Mouse (Mus musculus) forebrain, embryonic 16.5 days (tissue): ENCODE measurements around the gene Edc4. TPM values are rescaled to one million over a fixed set of nuclear protein-coding genes. Genes with fewer than 3 reads are reported as not detected.

Source experiments
- ATAC-seq: fragments of 200-750 bp; cut with Nextera tagmentation; 2 replicates; pipeline ENCODE4 v1.8.0; 2017; ENCODE audit warnings: mild to moderate bottlenecking, moderate library complexity
- H3K27ac ChIP-seq: fragments of 300-500 bp; sonication (generic); 2 replicates; pipeline ENCODE4 v1.5.1; 2014; ENCODE audit warnings: low read length, control low read depth
- H3K27me3 ChIP-seq: fragments of 300-500 bp; sonication (generic); replicated peaks from 2 replicates; pipeline ENCODE4 v1.6.1; 2014; ENCODE audit warnings: low read length; ENCODE audit not compliant: control insufficient read depth, insufficient read depth
- H3K36me3 ChIP-seq: fragments of 300-500 bp; sonication (generic); 2 replicates; pipeline ENCODE4 v1.6.1; 2014; ENCODE audit not compliant: control insufficient read depth, insufficient read depth
- H3K4me1 ChIP-seq: fragments of 300-500 bp; sonication (generic); replicated peaks from 2 replicates; pipeline ENCODE4 v1.6.1; 2014; ENCODE audit warnings: low read length; ENCODE audit not compliant: control insufficient read depth, insufficient read depth
- H3K4me2 ChIP-seq: fragments of 300-500 bp; sonication (generic); 2 replicates; pipeline ENCODE4 v1.6.1; 2014; ENCODE audit warnings: mild to moderate bottlenecking, low read length, control low read depth
- H3K4me3 ChIP-seq: fragments of 300-500 bp; sonication (generic); replicated peaks from 2 replicates; pipeline ENCODE4 v1.5.1; 2014; ENCODE audit warnings: mild to moderate bottlenecking, low read length, control low read depth
- H3K9ac ChIP-seq: fragments of 300-500 bp; sonication (generic); replicated peaks from 2 replicates; pipeline ENCODE4 v1.6.1; 2014; ENCODE audit warnings: low read depth, low read length, control low read depth
- H3K9me3 ChIP-seq: fragments of 300-500 bp; sonication (generic); 2 replicates; pipeline ENCODE4 v1.6.1; 2016; ENCODE audit warnings: low read length; ENCODE audit not compliant: control insufficient read depth
- WGBS: fragments of 180-500 bp; shearing (Covaris S2); extraction: QIAGEN DNeasy Blood & Tissue Kit; methylation state at CpG from one replicate; pipeline ENCODE4 v1.1.7; 2014; 5-methylcytosine and 5-hydroxymethylcytosine counted together
- polyA plus RNA-seq: library from polyadenylated mRNA; unstranded; fragments of >200 nt; fragmentation: Nextera tagmentation; extraction: Ambion mirVana; gene quantifications from 2 replicates; pipeline ENCODE4 v1.2.1, GENCODE M21; 2015

Edc4 gene
- polyA plus RNA-seq, 1 experiment from 2014 or later, result 59.8 TPM

GRCm38 (mm10) chr8:105860143-105860981, 20.3 kb upstream of the Edc4 start, which contains the start of gene Nutf2:
Gene Nutf2 (plus strand): TSS chr8:105860580.
- peak within 1 kb of the TSS; percentile 71 for H3K4me2 ChIP-seq
- under 1% methylated on average over 58 of the region's 59 CpGs for WGBS
- H3K36me3 ChIP-seq, result no peaks in the 10 kb centered on the region
- H3K27ac ChIP-seq, result peak within 1 kb of the TSS; percentile 88
- peak within 1 kb of the TSS; percentile 90 for H3K9ac ChIP-seq
- no peaks in the 10 kb centered on the region for H3K27me3 ChIP-seq
- peaks cover 56% of the 10 kb centered on the region for H3K4me1 ChIP-seq
- no peaks in the 10 kb centered on the region for H3K9me3 ChIP-seq
- ATAC-seq, result peak; percentile 99
- peak within 1 kb of the TSS; percentile 97 for H3K4me3 ChIP-seq

- H3K9me3 ChIP-seq, result no peaks in the 10 kb centered on the region
- H3K4me2 ChIP-seq, result peak overlapping the region; percentile 71
- H3K9ac ChIP-seq, result peak overlapping the region; percentile 90; the same call in 1 of the 2 replicates
- ATAC-seq, result no peak
- no peak overlapping the region for H3K27ac ChIP-seq
- peaks cover 7% of the 10 kb centered on the region for H3K36me3 ChIP-seq
- H3K4me1 ChIP-seq, result peaks cover 44% of the 10 kb centered on the region
- 0% methylated on average over 1 of the region's 1 CpGs for WGBS
- H3K27me3 ChIP-seq, result no peaks in the 10 kb centered on the region
- peak overlapping the region; percentile 97 for H3K4me3 ChIP-seq
Measured at GRCm38 (mm10) chr8:105861951-105862350, 18.7 kb upstream of the Edc4 start.

- H3K36me3 ChIP-seq, result peaks cover 12% of the 10 kb centered on the region
- no peaks in the 10 kb centered on the region for H3K9me3 ChIP-seq
- no peak overlapping the region for H3K9ac ChIP-seq
- no peak overlapping the region for H3K27ac ChIP-seq
- no peak overlapping the region for H3K4me2 ChIP-seq
- no peaks in the 10 kb centered on the region for H3K27me3 ChIP-seq
- no peak for ATAC-seq
- H3K4me1 ChIP-seq, result peaks cover 18% of the 10 kb centered on the region
- no peak overlapping the region for H3K4me3 ChIP-seq
- WGBS, result 87% methylated on average over 6 of the region's 6 CpGs
Measured at GRCm38 (mm10) chr8:105866364-105867029, 14.2 kb upstream of the Edc4 start.

DNA sequence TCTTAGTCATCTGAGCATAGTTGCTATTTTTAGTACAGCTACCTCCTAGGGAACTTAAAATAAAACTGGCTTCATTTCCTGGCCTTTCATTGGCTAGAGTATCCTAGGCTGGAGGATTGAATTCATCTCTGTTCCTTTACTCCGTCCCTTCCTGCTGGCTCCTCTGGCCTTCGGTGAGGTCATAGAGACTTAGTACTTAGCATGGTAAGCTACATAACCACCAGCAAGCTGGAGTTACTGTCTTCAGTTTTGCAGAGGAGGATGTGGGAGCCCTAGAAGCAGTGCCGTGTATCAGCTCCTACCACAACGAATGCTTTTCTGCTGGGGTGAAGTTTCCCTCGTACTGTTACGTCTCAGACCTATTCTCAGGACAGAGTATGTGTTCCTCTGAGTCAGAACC, 6.4 kb upstream of the Edc4 start:
- ATAC-seq, result no peak
- no peaks in the 10 kb centered on the region for H3K4me1 ChIP-seq
- no peak overlapping the region for H3K4me3 ChIP-seq
- 90% methylated on average over 6 of the region's 6 CpGs for WGBS
- no peak overlapping the region for H3K27ac ChIP-seq
- H3K27me3 ChIP-seq, result no peaks in the 10 kb centered on the region
- H3K9ac ChIP-seq, result no peak overlapping the region
- peaks cover 27% of the 10 kb centered on the region for H3K36me3 ChIP-seq
- H3K9me3 ChIP-seq, result no peaks in the 10 kb centered on the region
- H3K4me2 ChIP-seq, result no peak overlapping the region

- H3K27me3 ChIP-seq, result no peaks in the 10 kb centered on the region
- H3K4me3 ChIP-seq, result no peak overlapping the region
- H3K9me3 ChIP-seq, result no peaks in the 10 kb centered on the region
- 84% methylated on average over 12 of the region's 12 CpGs for WGBS
- no peak overlapping the region for H3K9ac ChIP-seq
- no peak overlapping the region for H3K4me2 ChIP-seq
- peaks cover 55% of the 10 kb centered on the region for H3K36me3 ChIP-seq
- no peak for ATAC-seq
- H3K4me1 ChIP-seq, result peaks cover 3% of the 10 kb centered on the region; the same call in 1 of the 2 replicates
- no peak overlapping the region for H3K27ac ChIP-seq
Measured at GRCm38 (mm10) chr8:105889756-105890465, 9.2 kb downstream of the Edc4 start.

GRCm38 (mm10) chr8:105890870-105891269, 10.2 kb downstream of the Edc4 start:
- Histone ChIP-seq H3K4me2 (no peak overlapping the region), H3K4me1 (peaks cover 3% of the 10 kb centered on the region; the same call in 1 of the 2 replicates), H3K9ac (no peak overlapping the region), H3K9me3 (no peaks in the 10 kb centered on the region), H3K4me3 (no peak overlapping the region), H3K36me3 (peaks cover 47% of the 10 kb centered on the region), H3K27me3 (no peaks in the 10 kb centered on the region), H3K27ac (no peak overlapping the region)
- ATAC-seq, result no peak
- 90% methylated on average over 6 of the region's 6 CpGs for WGBS

- ATAC-seq, result no peak
- H3K4me2 ChIP-seq, result no peak overlapping the region
Measured at GRCm38 (mm10) chr8:105892432-105892831, 11.8 kb downstream of the Edc4 start.

GRCm38 (mm10) chr8:105893339-105893738, 12.7 kb downstream of the Edc4 start, which contains the start of gene Nrn1l:
Gene Nrn1l (plus strand): TSS chr8:105893567.
- Histone ChIP-seq H3K9me3 (no peaks in the 10 kb centered on the region), H3K27ac (no peak within 1 kb of the TSS), H3K4me3 (no peak within 1 kb of the TSS), H3K4me1 (peaks cover 3% of the 10 kb centered on the region; the same call in 1 of the 2 replicates), H3K27me3 (no peaks in the 10 kb centered on the region), H3K9ac (no peak within 1 kb of the TSS), H3K36me3 (peaks cover 27% of the 10 kb centered on the region), H3K4me2 (no peak within 1 kb of the TSS)
- WGBS, result 3% methylated on average over 11 of the region's 11 CpGs
- peak; percentile 87 for ATAC-seq

More at GRCm38 (mm10) chr8:105892432-105892831, 11.8 kb downstream of the Edc4 start:
- Histone ChIP-seq H3K9me3 (no peaks in the 10 kb centered on the region), H3K27ac (no peak overlapping the region), H3K4me3 (no peak overlapping the region), H3K36me3 (peaks cover 33% of the 10 kb centered on the region), H3K27me3 (no peaks in the 10 kb centered on the region), H3K9ac (no peak overlapping the region), H3K4me1 (peaks cover 3% of the 10 kb centered on the region; the same call in 1 of the 2 replicates)
- WGBS, result 92% methylated on average over 6 of the region's 6 CpGs
